Mouse (Mus musculus): ENCODE data around the gene Rnf141.

DNA sequence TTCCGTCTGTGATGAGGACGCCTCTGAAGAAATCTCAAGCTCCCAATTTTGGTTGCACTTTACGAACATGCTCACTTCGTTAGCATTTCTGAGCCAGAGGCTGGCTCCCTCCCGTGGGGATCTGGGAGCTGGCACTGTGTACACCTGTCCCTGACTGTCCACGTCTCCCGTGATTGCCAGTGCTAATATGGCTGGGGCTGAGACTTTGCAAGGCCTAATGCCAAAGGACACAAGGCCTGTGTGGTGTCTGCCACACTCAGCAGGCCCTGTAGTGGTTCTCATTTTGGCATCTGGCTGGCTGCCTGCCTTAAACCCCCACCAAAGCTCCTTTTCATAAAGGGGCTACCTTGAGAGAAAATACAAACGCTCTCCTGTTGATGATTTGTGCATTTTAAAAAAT lies 33.3 kb downstream of the Rnf141 start:
- TF ChIP-seq CTCF (IDR thresholded peaks at IDR 0.05; ENCODE audit: extremely low read depth, insufficient read depth, low read length): no peak
- no peak for TF ChIP-seq POLR2A (IDR thresholded peaks at IDR 0.05; ENCODE audit: extremely low read depth, insufficient read depth, low read length)

Data from cortical plate, adult 2 months (tissue).